Comparison of ENCODE assay signal across 8 mouse cellular contexts in genomic region chr11:102217396-102217795, GRCm38 (mm10). TPM values are rescaled to one million over a fixed set of nuclear protein-coding genes. Genes with fewer than 3 reads are reported as not detected.
DNase-seq lines count a peak whose midpoint lies in the region; ATAC-seq and TF ChIP-seq lines count a peak whose summit lies in the region.

No protein-coding gene starts in this region.

- no peak overlapping the region for H3K9ac ChIP-seq in kidney, embryonic 14.5 days (ENCODE audit: low read depth, low read length)
- H3K9ac ChIP-seq in liver, embryonic 13.5 days: peak overlapping the region; percentile 69; the same call in 1 of the 2 replicates

- TF ChIP-seq CTCF in bone marrow macrophage, adult 2 months (IDR thresholded peaks at IDR 0.05; ENCODE audit: low read depth, low read length): no peak
- no peak for TF ChIP-seq CTCF in embryonic fibroblast, embryonic 13.5 days (IDR thresholded peaks at IDR 0.05; ENCODE audit: borderline replicate concordance, insufficient read depth, low read length)

- peak overlapping the region; percentile 56 for H3K4me2 ChIP-seq in kidney, embryonic 14.5 days (replicated peaks; ENCODE audit: low read depth, low read length)
- H3K4me2 ChIP-seq in liver, embryonic 13.5 days: peak overlapping the region; percentile 85

- ATAC-seq in kidney, embryonic 14.5 days (ENCODE audit: low FRiP score, low TSS enrichment): no peak
- no peak for ATAC-seq in liver, embryonic 13.5 days (ENCODE audit: low read depth)

- H3K9me3 ChIP-seq in kidney, embryonic 14.5 days (ENCODE audit: control insufficient read depth, low read length): no peaks in the 10 kb centered on the region
- H3K9me3 ChIP-seq in liver, embryonic 13.5 days (replicated peaks): no peaks in the 10 kb centered on the region

- H3K27me3 ChIP-seq in kidney, embryonic 14.5 days (ENCODE audit: control insufficient read depth, insufficient read depth, low read length): no peaks in the 10 kb centered on the region
- H3K27me3 ChIP-seq in liver, embryonic 13.5 days: no peaks in the 10 kb centered on the region; the same call in 1 of the 2 replicates

- no peak overlapping the region for H3K27ac ChIP-seq in kidney, embryonic 14.5 days (ENCODE audit: low read depth, low read length)
- no peak overlapping the region for H3K27ac ChIP-seq in bone marrow macrophage, adult 2 months (ENCODE audit: insufficient read depth, low read depth, low read length)
- H3K27ac ChIP-seq in embryonic fibroblast, embryonic 13.5 days (ENCODE audit: insufficient read depth, low read length): peak overlapping the region; percentile 70
- H3K27ac ChIP-seq in liver, embryonic 13.5 days: no peak overlapping the region

- peaks cover 76% of the 10 kb centered on the region for H3K4me1 ChIP-seq in kidney, embryonic 14.5 days (ENCODE audit: control insufficient read depth, insufficient read depth, low read length)
- peaks cover 67% of the 10 kb centered on the region for H3K4me1 ChIP-seq in bone marrow macrophage, adult 2 months (ENCODE audit: control insufficient read depth, insufficient read depth, low read length)
- H3K4me1 ChIP-seq in embryonic fibroblast, embryonic 13.5 days (ENCODE audit: control insufficient read depth, insufficient read depth, low read length): peaks cover 26% of the 10 kb centered on the region
- H3K4me1 ChIP-seq in liver, embryonic 13.5 days (replicated peaks): peaks cover 90% of the 10 kb centered on the region

- 83% methylated on average over 5 of the region's 6 CpGs for WGBS in kidney, embryonic 14.5 days
- 52% methylated on average over 6 of the region's 6 CpGs for WGBS in liver, embryonic 13.5 days (ENCODE audit: insufficient replicate concordance)

- no peaks in the 10 kb centered on the region; the same call in 1 of the 2 replicates for H3K36me3 ChIP-seq in kidney, embryonic 14.5 days (ENCODE audit: control insufficient read depth, insufficient read depth, low read length)
- H3K36me3 ChIP-seq in liver, embryonic 13.5 days: no peaks in the 10 kb centered on the region

- H3K4me3 ChIP-seq in kidney, embryonic 14.5 days (ENCODE audit: low read length): no peak overlapping the region
- H3K4me3 ChIP-seq in bone marrow macrophage, adult 2 months (ENCODE audit: insufficient read depth, low read length): peak overlapping the region; percentile 68
- peak overlapping the region; percentile 48 for H3K4me3 ChIP-seq in embryonic fibroblast, embryonic 13.5 days (ENCODE audit: insufficient read depth, low read length)
- H3K4me3 ChIP-seq in liver, embryonic 13.5 days (replicated peaks): peak overlapping the region; percentile 61

- no peak for DNase-seq in kidney, adult 9 months
- DNase-seq in liver, embryonic 13.5 days: no peak
- no peak for DNase-seq in c-Kit-positive CD71-positive TER-119-positive erythroid progenitor cells, embryonic 14.5 days (ENCODE audit: low spot score)
- DNase-seq in embryo, embryonic 9.5 days (ENCODE audit: extremely low spot score): no peak
- DNase-seq in thymus, postnatal 0 days (ENCODE audit: low spot score): no peak

- TF ChIP-seq POLR2A in bone marrow macrophage, adult 2 months (IDR thresholded peaks at IDR 0.05; ENCODE audit: borderline replicate concordance, low read depth, low read length): no peak
- no peak for TF ChIP-seq POLR2A in embryonic fibroblast, embryonic 13.5 days (IDR thresholded peaks at IDR 0.05; ENCODE audit: low read depth, low read length)

RNA-seq across cellular contexts. Expression of gene Hdac5, which starts 12.6 kb away (rescaled TPM):
- polyA plus RNA-seq in kidney, embryonic 14.5 days (2014; fragmentation: Nextera tagmentation; extraction: Ambion mirVana): 21.6 and 29.1 TPM in 2 replicates
- 96.3 and 116 TPM in 2 replicates for polyA plus RNA-seq in bone marrow macrophage, adult 2 months (2012; ENCODE audit: insufficient read depth, insufficient read length, missing spikeins)
- polyA plus RNA-seq in embryonic fibroblast, embryonic 13.5 days (2011; ENCODE audit: insufficient read length, low read depth, missing spikeins): 47.8 and 54.9 TPM in 2 replicates
- polyA plus RNA-seq in liver, embryonic 13.5 days (2015; fragmentation: Nextera tagmentation; extraction: Ambion mirVana): 12.8 and 12.9 TPM in 2 replicates
- 19.9 and 24.8 TPM in 2 replicates for polyA plus RNA-seq in thymus, postnatal 0 days (2015; fragmentation: Nextera tagmentation; extraction: Ambion mirVana)

RNA-seq across cellular contexts. Expression of gene G6pc3, which starts 28.0 kb away (rescaled TPM):
- 42.5 and 50.6 TPM in 2 replicates for polyA plus RNA-seq in kidney, embryonic 14.5 days (2014; fragmentation: Nextera tagmentation; extraction: Ambion mirVana)
- polyA plus RNA-seq in bone marrow macrophage, adult 2 months (2012; ENCODE audit: insufficient read depth, insufficient read length, missing spikeins): 20.1 and 28.3 TPM in 2 replicates
- polyA plus RNA-seq in embryonic fibroblast, embryonic 13.5 days (2011; ENCODE audit: insufficient read length, low read depth, missing spikeins): 37.9 and 40.0 TPM in 2 replicates
- polyA plus RNA-seq in liver, embryonic 13.5 days (2015; fragmentation: Nextera tagmentation; extraction: Ambion mirVana): 14.0 and 14.4 TPM in 2 replicates
- polyA plus RNA-seq in thymus, postnatal 0 days (2015; fragmentation: Nextera tagmentation; extraction: Ambion mirVana): 16.1 and 16.2 TPM in 2 replicates

RNA-seq across cellular contexts. Expression of gene BC030867, which starts 31.3 kb away (rescaled TPM):
- 18.2 and 22.9 TPM in 2 replicates for polyA plus RNA-seq in kidney, embryonic 14.5 days (2014; fragmentation: Nextera tagmentation; extraction: Ambion mirVana)
- polyA plus RNA-seq in bone marrow macrophage, adult 2 months (2012; ENCODE audit: insufficient read depth, insufficient read length, missing spikeins): 6.3 and 7.2 TPM in 2 replicates
- 6.5 and 10.2 TPM in 2 replicates for polyA plus RNA-seq in embryonic fibroblast, embryonic 13.5 days (2011; ENCODE audit: insufficient read length, low read depth, missing spikeins)
- polyA plus RNA-seq in liver, embryonic 13.5 days (2015; fragmentation: Nextera tagmentation; extraction: Ambion mirVana): 14.6 and 16.4 TPM in 2 replicates
- 8.6 and 11.4 TPM in 2 replicates for polyA plus RNA-seq in thymus, postnatal 0 days (2015; fragmentation: Nextera tagmentation; extraction: Ambion mirVana)

RNA-seq across cellular contexts. Expression of gene Lsm12, which starts 32.3 kb away (rescaled TPM):
- 93.9 and 106 TPM in 2 replicates for polyA plus RNA-seq in kidney, embryonic 14.5 days (2014; fragmentation: Nextera tagmentation; extraction: Ambion mirVana)
- 43.3 and 47.7 TPM in 2 replicates for polyA plus RNA-seq in bone marrow macrophage, adult 2 months (2012; ENCODE audit: insufficient read depth, insufficient read length, missing spikeins)
- polyA plus RNA-seq in embryonic fibroblast, embryonic 13.5 days (2011; ENCODE audit: insufficient read length, low read depth, missing spikeins): 113 and 124 TPM in 2 replicates
- 92.6 and 95.3 TPM in 2 replicates for polyA plus RNA-seq in liver, embryonic 13.5 days (2015; fragmentation: Nextera tagmentation; extraction: Ambion mirVana)
- 140 and 164 TPM in 2 replicates for polyA plus RNA-seq in thymus, postnatal 0 days (2015; fragmentation: Nextera tagmentation; extraction: Ambion mirVana)

RNA-seq across cellular contexts. Expression of gene Asb16, which starts 51.1 kb away (rescaled TPM):
- 0.09 TPM in 1 of 2 replicates, not detected in the other for polyA plus RNA-seq in kidney, embryonic 14.5 days (2014; fragmentation: Nextera tagmentation; extraction: Ambion mirVana)
- not detected in 2 replicates for polyA plus RNA-seq in bone marrow macrophage, adult 2 months (2012; ENCODE audit: insufficient read depth, insufficient read length, missing spikeins)
- polyA plus RNA-seq in embryonic fibroblast, embryonic 13.5 days (2011; ENCODE audit: insufficient read length, low read depth, missing spikeins): 0.37 and 0.45 TPM in 2 replicates
- polyA plus RNA-seq in liver, embryonic 13.5 days (2015; fragmentation: Nextera tagmentation; extraction: Ambion mirVana): 0.06 and 0.08 TPM in 2 replicates
- polyA plus RNA-seq in thymus, postnatal 0 days (2015; fragmentation: Nextera tagmentation; extraction: Ambion mirVana): 0.07 TPM in 1 of 2 replicates, not detected in the other
